Mouse (Mus musculus): Measurements from ENCODE around the gene Acaca. TPM values are rescaled to one million over a fixed set of nuclear protein-coding genes. Genes with fewer than 3 reads are reported as not detected.

Gene Acaca
- polyA plus RNA-seq, 1 experiment from 2014 or later = 5.4 TPM

GRCm38 (mm10) chr11:84282944-84283703 is 153.7 kb downstream of the Acaca start:
- Histone ChIP-seq H3K36me3 (replicated peaks) (peaks cover 51% of the 10 kb centered on the region), H3K9ac (no peak overlapping the region), H3K27me3 (no peaks in the 10 kb centered on the region), H3K27ac (replicated peaks) (no peak overlapping the region), H3K4me1 (replicated peaks) (no peaks in the 10 kb centered on the region), H3K4me3 (replicated peaks) (no peak overlapping the region), H3K9me3 (replicated peaks) (no peaks in the 10 kb centered on the region), H3K4me2 (no peak overlapping the region)
- ATAC-seq (ENCODE audit: insufficient read depth) = no peak
- WGBS (ENCODE audit: insufficient replicate concordance) = 75% methylated on average over 7 of the region's 7 CpGs

GRCm38 (mm10) chr11:84290781-84291180 is 161.3 kb downstream of the Acaca start:
- no peak for ATAC-seq (ENCODE audit: insufficient read depth)
- Histone ChIP-seq H3K27me3 (no peaks in the 10 kb centered on the region), H3K9ac (no peak overlapping the region), H3K36me3 (replicated peaks) (peaks cover 11% of the 10 kb centered on the region; the same call in 1 of the 2 replicates), H3K4me2 (no peak overlapping the region), H3K27ac (replicated peaks) (no peak overlapping the region), H3K4me3 (replicated peaks) (no peak overlapping the region), H3K4me1 (replicated peaks) (no peaks in the 10 kb centered on the region), H3K9me3 (replicated peaks) (no peaks in the 10 kb centered on the region)
- 64% methylated on average over 3 of the region's 3 CpGs for WGBS (ENCODE audit: insufficient replicate concordance)

GRCm38 (mm10) chr11:84292532-84292931 is 163.1 kb downstream of the Acaca start:
- Histone ChIP-seq H3K9ac (no peak overlapping the region), H3K27me3 (no peaks in the 10 kb centered on the region), H3K4me3 (replicated peaks) (no peak overlapping the region), H3K27ac (replicated peaks) (no peak overlapping the region), H3K36me3 (replicated peaks) (peaks cover 10% of the 10 kb centered on the region; the same call in 1 of the 2 replicates), H3K4me1 (replicated peaks) (no peaks in the 10 kb centered on the region), H3K9me3 (replicated peaks) (no peaks in the 10 kb centered on the region), H3K4me2 (no peak overlapping the region)
- WGBS (ENCODE audit: insufficient replicate concordance) = 42% methylated on average over 3 of the region's 3 CpGs
- no peak for ATAC-seq (ENCODE audit: insufficient read depth)

- no peak for ATAC-seq (ENCODE audit: insufficient read depth)
- H3K36me3 ChIP-seq (replicated peaks) = peaks cover 10% of the 10 kb centered on the region; the same call in 1 of the 2 replicates
- 84% methylated on average over 3 of the region's 3 CpGs for WGBS (ENCODE audit: insufficient replicate concordance)
These were observed 163.8 kb downstream of the Acaca start for GRCm38 (mm10) chr11:84293288-84293687.

GRCm38 (mm10) chr11:84296337-84296736 is 166.9 kb downstream of the Acaca start:
- H3K4me2 ChIP-seq = no peak overlapping the region
- no peak for ATAC-seq (ENCODE audit: insufficient read depth)
- H3K4me3 ChIP-seq (replicated peaks) = no peak overlapping the region
- no peak overlapping the region for H3K9ac ChIP-seq
- H3K27ac ChIP-seq (replicated peaks) = no peak overlapping the region
- peaks cover 15% of the 10 kb centered on the region; the same call in 1 of the 2 replicates for H3K36me3 ChIP-seq (replicated peaks)
- H3K9me3 ChIP-seq (replicated peaks) = no peaks in the 10 kb centered on the region
- 53% methylated on average over 2 of the region's 2 CpGs for WGBS (ENCODE audit: insufficient replicate concordance)
- no peaks in the 10 kb centered on the region for H3K27me3 ChIP-seq
- no peaks in the 10 kb centered on the region for H3K4me1 ChIP-seq (replicated peaks)

More at GRCm38 (mm10) chr11:84293288-84293687, 163.8 kb downstream of the Acaca start:
- Histone ChIP-seq H3K4me2 (no peak overlapping the region), H3K27ac (replicated peaks) (no peak overlapping the region), H3K4me3 (replicated peaks) (no peak overlapping the region), H3K9ac (no peak overlapping the region), H3K27me3 (no peaks in the 10 kb centered on the region), H3K9me3 (replicated peaks) (no peaks in the 10 kb centered on the region), H3K4me1 (replicated peaks) (no peaks in the 10 kb centered on the region)

GRCm38 (mm10) chr11:84305474-84305873 is 176.0 kb downstream of the Acaca start:
- no peaks in the 10 kb centered on the region for H3K4me1 ChIP-seq (replicated peaks)
- no peak for ATAC-seq (ENCODE audit: insufficient read depth)
- H3K27ac ChIP-seq (replicated peaks) = no peak overlapping the region
- no peaks in the 10 kb centered on the region for H3K27me3 ChIP-seq
- 89% methylated on average over 1 of the region's 1 CpGs for WGBS (ENCODE audit: insufficient replicate concordance)
- no peak overlapping the region for H3K9ac ChIP-seq
- H3K4me2 ChIP-seq = no peak overlapping the region
- H3K4me3 ChIP-seq (replicated peaks) = no peak overlapping the region
- H3K36me3 ChIP-seq (replicated peaks) = peaks cover 23% of the 10 kb centered on the region
- H3K9me3 ChIP-seq (replicated peaks) = no peaks in the 10 kb centered on the region

- no peaks in the 10 kb centered on the region for H3K9me3 ChIP-seq (replicated peaks)
- WGBS (ENCODE audit: insufficient replicate concordance) = 85% methylated on average over 6 of the region's 6 CpGs
- no peaks in the 10 kb centered on the region for H3K27me3 ChIP-seq
- H3K4me2 ChIP-seq = no peak overlapping the region
- H3K36me3 ChIP-seq (replicated peaks) = peaks cover 19% of the 10 kb centered on the region
- no peaks in the 10 kb centered on the region for H3K4me1 ChIP-seq (replicated peaks)
- H3K27ac ChIP-seq (replicated peaks) = no peak overlapping the region
- H3K9ac ChIP-seq = no peak overlapping the region
- no peak for ATAC-seq (ENCODE audit: insufficient read depth)
- H3K4me3 ChIP-seq (replicated peaks) = no peak overlapping the region
These were observed 176.8 kb downstream of the Acaca start for GRCm38 (mm10) chr11:84306158-84306742.

- Histone ChIP-seq H3K9ac (no peak overlapping the region), H3K4me1 (replicated peaks) (no peaks in the 10 kb centered on the region), H3K36me3 (replicated peaks) (peaks cover 32% of the 10 kb centered on the region; the same call in 1 of the 2 replicates), H3K9me3 (replicated peaks) (no peaks in the 10 kb centered on the region), H3K4me2 (no peak overlapping the region), H3K27ac (replicated peaks) (no peak overlapping the region), H3K4me3 (replicated peaks) (no peak overlapping the region), H3K27me3 (no peaks in the 10 kb centered on the region)
- ATAC-seq (ENCODE audit: insufficient read depth) = no peak
- 71% methylated on average over 7 of the region's 7 CpGs for WGBS (ENCODE audit: insufficient replicate concordance)
These were observed 194.7 kb downstream of the Acaca start for GRCm38 (mm10) chr11:84324032-84324752.

GRCm38 (mm10) chr11:84327086-84327485 is 197.6 kb downstream of the Acaca start:
- Histone ChIP-seq H3K27me3 (no peaks in the 10 kb centered on the region), H3K27ac (replicated peaks) (no peak overlapping the region), H3K4me2 (no peak overlapping the region), H3K9ac (no peak overlapping the region), H3K4me3 (replicated peaks) (no peak overlapping the region), H3K36me3 (replicated peaks) (peaks cover 25% of the 10 kb centered on the region; the same call in 1 of the 2 replicates), H3K9me3 (replicated peaks) (no peaks in the 10 kb centered on the region), H3K4me1 (replicated peaks) (no peaks in the 10 kb centered on the region)
- ATAC-seq (ENCODE audit: insufficient read depth) = no peak
- WGBS (ENCODE audit: insufficient replicate concordance) = 74% methylated on average over 4 of the region's 4 CpGs

- H3K9ac ChIP-seq = no peak overlapping the region
- no peaks in the 10 kb centered on the region for H3K9me3 ChIP-seq (replicated peaks)
- H3K36me3 ChIP-seq (replicated peaks) = peaks cover 10% of the 10 kb centered on the region; the same call in 1 of the 2 replicates
- H3K4me1 ChIP-seq (replicated peaks) = no peaks in the 10 kb centered on the region
- H3K4me2 ChIP-seq = no peak overlapping the region
- H3K27me3 ChIP-seq = no peaks in the 10 kb centered on the region
- no peak for ATAC-seq (ENCODE audit: insufficient read depth)
- no peak overlapping the region for H3K4me3 ChIP-seq (replicated peaks)
- H3K27ac ChIP-seq (replicated peaks) = no peak overlapping the region
These were observed 202.9 kb downstream of the Acaca start for GRCm38 (mm10) chr11:84332384-84332783.

GRCm38 (mm10) chr11:84332860-84333259 is 203.4 kb downstream of the Acaca start:
- Histone ChIP-seq H3K27ac (replicated peaks) (no peak overlapping the region), H3K36me3 (replicated peaks) (peaks cover 10% of the 10 kb centered on the region; the same call in 1 of the 2 replicates), H3K9me3 (replicated peaks) (no peaks in the 10 kb centered on the region), H3K4me1 (replicated peaks) (no peaks in the 10 kb centered on the region), H3K4me3 (replicated peaks) (no peak overlapping the region), H3K27me3 (no peaks in the 10 kb centered on the region), H3K9ac (no peak overlapping the region), H3K4me2 (no peak overlapping the region)
- ATAC-seq (ENCODE audit: insufficient read depth) = no peak
- WGBS (ENCODE audit: insufficient replicate concordance) = 80% methylated on average over 3 of the region's 3 CpGs

Measured in liver, embryonic 15.5 days (tissue).